Mouse (Mus musculus): Measurements from ENCODE around the gene Zfp786. TPM values are rescaled to one million over a fixed set of nuclear protein-coding genes. Genes with fewer than 3 reads are reported as not detected.

The Zfp786 gene
- polyA plus RNA-seq, 1 experiment = 0.39 TPM

Small RNA genes lying within 50 kb of the gene (microRNA-seq; reads per million reads assigned to microRNA genes)
- 0.12 reads per million for gene Mir704 (ENCODE audit: borderline microRNAs expressed)

Other genes starting within 250 kb of the Zfp786 start
- gene Ezh2, start 235.5 kb downstream of the Zfp786 start, polyA plus RNA-seq (2012; fragmentation: generic; extraction: Trizol) = 44.5 TPM
- 78.9 TPM for gene Pdia4, start 17.4 kb downstream of the Zfp786 start, polyA plus RNA-seq (2012; fragmentation: generic; extraction: Trizol)
- gene Zfp398, start 4.8 kb upstream of the Zfp786 start, polyA plus RNA-seq (2012; fragmentation: generic; extraction: Trizol) = 1.7 TPM
- gene Zfp282, start 46.3 kb upstream of the Zfp786 start, polyA plus RNA-seq (2012; fragmentation: generic; extraction: Trizol) = 7.8 TPM
- 10.0 TPM for gene Zfp212, start 89.6 kb upstream of the Zfp786 start, polyA plus RNA-seq (2012; fragmentation: generic; extraction: Trizol)
- gene Zfp956, start 122.5 kb upstream of the Zfp786 start, polyA plus RNA-seq (2012; fragmentation: generic; extraction: Trizol) = 1.9 TPM
- gene Zfp777, start 218.0 kb upstream of the Zfp786 start, polyA plus RNA-seq (2012; fragmentation: generic; extraction: Trizol) = 18.4 TPM